Mouse (Mus musculus) forebrain, embryonic 15.5 days (tissue): ENCODE results near the gene Abraxas2. TPM values are rescaled to one million over a fixed set of nuclear protein-coding genes. Genes with fewer than 3 reads are reported as not detected.

Experiments
- ATAC-seq: fragments of 200-750 bp; cut with Nextera tagmentation; replicated peaks from 2 replicates; pipeline ENCODE4 v1.8.0; 2017; ENCODE audit warnings: mild to moderate bottlenecking, moderate TSS enrichment, moderate library complexity
- H3K27ac ChIP-seq: fragments of 300-500 bp; sonication (generic); replicated peaks from 2 replicates; pipeline ENCODE4 v1.5.1; 2015; ENCODE audit warnings: mild to moderate bottlenecking, inconsistent platforms
- H3K27me3 ChIP-seq: fragments of 300-500 bp; sonication (generic); 2 replicates; pipeline ENCODE4 v1.6.1; 2015; ENCODE audit warnings: inconsistent platforms
- H3K36me3 ChIP-seq: fragments of 300-500 bp; sonication (generic); 2 replicates; pipeline ENCODE4 v1.6.1; 2015; ENCODE audit warnings: mild to moderate bottlenecking, inconsistent platforms
- H3K4me1 ChIP-seq: fragments of 300-500 bp; sonication (generic); 2 replicates; pipeline ENCODE4 v1.6.1; 2015; ENCODE audit warnings: inconsistent platforms
- H3K4me2 ChIP-seq: fragments of 300-500 bp; sonication (generic); replicated peaks from 2 replicates; pipeline ENCODE4 v1.6.1; 2015; ENCODE audit warnings: mild to moderate bottlenecking, inconsistent platforms
- H3K4me3 ChIP-seq: fragments of 300-500 bp; sonication (generic); 2 replicates; pipeline ENCODE4 v1.5.1; 2015; ENCODE audit warnings: mild to moderate bottlenecking, inconsistent platforms
- H3K9ac ChIP-seq: fragments of 300-500 bp; sonication (generic); replicated peaks from 2 replicates; pipeline ENCODE4 v1.6.1; 2015; ENCODE audit warnings: mild to moderate bottlenecking, inconsistent platforms
- H3K9me3 ChIP-seq: fragments of 300-500 bp; sonication (generic); 2 replicates; pipeline ENCODE4 v1.6.1; 2016; ENCODE audit warnings: inconsistent platforms
- WGBS: fragments of 180-500 bp; shearing (Covaris S2); methylation state at CpG from one replicate; pipeline ENCODE4 v1.1.7; 2015; ENCODE audit warnings: mixed read lengths; 5-methylcytosine and 5-hydroxymethylcytosine counted together
- polyA plus RNA-seq: library from polyadenylated mRNA; unstranded; fragments of >200 nt; fragmentation: Nextera tagmentation; extraction: Ambion mirVana; gene quantifications from 2 replicates; pipeline ENCODE4 v1.2.1, GENCODE M21; 2015

Abraxas2 gene
- polyA plus RNA-seq, 1 experiment from 2014 or later = 42.6 TPM

DNA sequence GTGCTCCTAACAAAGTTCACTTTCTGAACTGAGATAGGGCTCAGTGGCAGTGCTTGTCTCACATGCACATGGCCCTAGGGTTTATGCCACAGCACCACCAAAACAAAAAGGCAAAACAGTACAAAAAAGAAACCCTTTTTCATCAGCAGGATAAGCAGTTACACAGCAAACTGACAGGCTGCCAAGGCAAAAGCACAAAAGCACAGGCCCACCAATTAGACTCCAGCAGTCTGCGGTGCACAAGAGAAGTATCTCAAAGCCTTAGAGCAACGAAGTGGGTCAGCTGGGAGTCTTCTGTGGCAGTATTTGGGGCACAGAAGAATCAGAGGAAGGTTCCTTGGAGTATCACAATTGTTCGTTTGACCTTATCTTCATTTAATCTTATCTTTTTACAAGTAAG, 38.3 kb upstream of the Abraxas2 start:
- WGBS = 24% methylated on average over 3 of the region's 3 CpGs
- Histone ChIP-seq H3K4me1 (peaks cover 19% of the 10 kb centered on the region), H3K27ac (peak overlapping the region; percentile 38; the same call in 1 of the 2 replicates), H3K27me3 (no peaks in the 10 kb centered on the region), H3K36me3 (peaks cover 8% of the 10 kb centered on the region), H3K4me2 (no peak overlapping the region), H3K9me3 (no peaks in the 10 kb centered on the region), H3K4me3 (no peak overlapping the region), H3K9ac (no peak overlapping the region)
- peak; percentile 43; the same call in 1 of the 2 replicates for ATAC-seq

GRCm38 (mm10) chr7:132823832-132824231, 35.2 kb upstream of the Abraxas2 start:
- Histone ChIP-seq H3K27me3 (no peaks in the 10 kb centered on the region), H3K4me2 (no peak overlapping the region), H3K4me1 (peaks cover 10% of the 10 kb centered on the region), H3K27ac (peak overlapping the region; percentile 19; the same call in 1 of the 2 replicates), H3K9me3 (no peaks in the 10 kb centered on the region), H3K9ac (no peak overlapping the region), H3K4me3 (no peak overlapping the region), H3K36me3 (peaks cover 25% of the 10 kb centered on the region)
- no peak for ATAC-seq

GRCm38 (mm10) chr7:132824346-132825022, 34.5 kb upstream of the Abraxas2 start:
- no peak overlapping the region for H3K9ac ChIP-seq
- H3K4me3 ChIP-seq = no peak overlapping the region
- H3K4me1 ChIP-seq = peaks cover 10% of the 10 kb centered on the region
- WGBS = 4% methylated on average over 1 of the region's 1 CpGs
- no peak overlapping the region for H3K4me2 ChIP-seq
- peaks cover 25% of the 10 kb centered on the region for H3K36me3 ChIP-seq
- 0 out of 2 replicates have a peak overlapping the region, but pooled peaks have one; percentile 8 for H3K27ac ChIP-seq
- ATAC-seq = no peak
- no peaks in the 10 kb centered on the region for H3K9me3 ChIP-seq
- no peaks in the 10 kb centered on the region for H3K27me3 ChIP-seq

DNA sequence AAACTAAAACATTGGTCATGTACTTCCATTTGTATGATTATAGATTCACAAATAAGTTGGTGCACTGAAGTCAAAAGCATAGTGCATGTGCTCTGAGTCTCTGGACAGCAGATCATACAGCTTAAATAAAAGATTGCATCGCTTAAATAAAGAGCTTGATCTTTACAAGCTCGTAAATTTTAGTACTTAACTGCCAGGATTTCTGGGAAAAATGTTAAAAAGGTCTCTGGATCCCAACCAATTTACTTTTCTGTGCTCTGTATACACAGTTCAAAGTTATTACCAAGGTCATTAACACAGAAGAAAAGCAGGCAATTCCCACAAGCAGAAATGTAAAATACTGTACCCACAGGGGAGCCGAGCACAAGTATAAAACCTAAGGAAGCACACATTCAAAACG, 28.1 kb upstream of the Abraxas2 start:
- WGBS = 35% methylated on average over 4 of the region's 4 CpGs
- Histone ChIP-seq H3K27me3 (no peaks in the 10 kb centered on the region), H3K4me2 (no peak overlapping the region), H3K27ac (no peak overlapping the region), H3K4me3 (no peak overlapping the region), H3K9me3 (no peaks in the 10 kb centered on the region), H3K4me1 (no peaks in the 10 kb centered on the region), H3K36me3 (peaks cover 42% of the 10 kb centered on the region), H3K9ac (no peak overlapping the region)
- no peak for ATAC-seq

- no peaks in the 10 kb centered on the region for H3K9me3 ChIP-seq
- no peak overlapping the region for H3K9ac ChIP-seq
- no peak overlapping the region for H3K27ac ChIP-seq
- ATAC-seq = no peak
- H3K4me2 ChIP-seq = no peak overlapping the region
- H3K27me3 ChIP-seq = no peaks in the 10 kb centered on the region
- H3K4me1 ChIP-seq = no peaks in the 10 kb centered on the region
- H3K4me3 ChIP-seq = no peak overlapping the region
- peaks cover 37% of the 10 kb centered on the region for H3K36me3 ChIP-seq
- 90% methylated on average over 5 of the region's 5 CpGs for WGBS
Measured at GRCm38 (mm10) chr7:132841287-132841686, 17.7 kb upstream of the Abraxas2 start.

DNA sequence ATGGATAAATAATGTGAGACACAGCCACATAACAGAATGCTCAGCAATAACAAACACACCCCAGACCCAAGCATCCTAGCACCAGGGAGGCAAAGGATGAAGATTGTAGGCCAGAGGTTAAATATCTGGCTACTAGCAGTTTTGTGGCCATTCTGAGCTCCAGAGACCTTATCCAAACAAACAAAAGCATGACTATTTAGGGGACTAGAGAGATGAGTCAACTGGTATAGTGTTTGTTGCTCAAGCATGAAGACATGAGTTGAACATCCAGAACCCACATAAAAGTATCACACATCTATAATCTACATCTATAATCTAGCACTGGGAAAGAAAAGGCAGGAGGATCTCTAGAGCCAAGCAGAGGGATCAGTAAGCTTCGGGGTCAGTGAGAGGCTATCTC, 16.6 kb upstream of the Abraxas2 start:
- Histone ChIP-seq H3K4me2 (no peak overlapping the region), H3K27ac (no peak overlapping the region), H3K27me3 (no peaks in the 10 kb centered on the region), H3K4me3 (no peak overlapping the region), H3K36me3 (peaks cover 41% of the 10 kb centered on the region), H3K4me1 (no peaks in the 10 kb centered on the region), H3K9ac (no peak overlapping the region), H3K9me3 (no peaks in the 10 kb centered on the region)
- 97% methylated on average over 1 of the region's 1 CpGs for WGBS
- ATAC-seq = no peak

DNA sequence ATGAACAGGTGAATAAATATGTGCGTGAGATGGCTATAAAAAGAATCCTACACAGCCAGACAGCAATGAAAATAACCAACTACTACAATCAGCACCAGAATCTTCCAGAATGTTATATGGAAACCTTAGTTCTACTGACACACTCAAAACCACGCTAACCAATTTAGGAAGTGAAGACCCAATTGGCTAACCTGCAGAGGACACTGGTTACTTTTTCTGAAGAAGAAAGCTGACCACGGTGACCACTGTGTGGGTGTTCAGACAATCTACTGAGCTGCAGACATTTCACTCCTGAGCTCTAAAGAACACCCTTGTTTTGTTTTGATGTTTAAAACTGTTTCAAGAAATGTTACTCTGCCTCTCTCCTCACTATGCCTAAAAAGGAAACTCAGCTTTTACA, 15.9 kb upstream of the Abraxas2 start:
- no peak for ATAC-seq
- H3K4me2 ChIP-seq = no peak overlapping the region
- no peaks in the 10 kb centered on the region for H3K27me3 ChIP-seq
- H3K36me3 ChIP-seq = peaks cover 46% of the 10 kb centered on the region
- H3K9ac ChIP-seq = no peak overlapping the region
- WGBS = 92% methylated on average over 3 of the region's 3 CpGs
- no peak overlapping the region for H3K27ac ChIP-seq
- H3K9me3 ChIP-seq = no peaks in the 10 kb centered on the region
- no peaks in the 10 kb centered on the region for H3K4me1 ChIP-seq
- no peak overlapping the region for H3K4me3 ChIP-seq

DNA sequence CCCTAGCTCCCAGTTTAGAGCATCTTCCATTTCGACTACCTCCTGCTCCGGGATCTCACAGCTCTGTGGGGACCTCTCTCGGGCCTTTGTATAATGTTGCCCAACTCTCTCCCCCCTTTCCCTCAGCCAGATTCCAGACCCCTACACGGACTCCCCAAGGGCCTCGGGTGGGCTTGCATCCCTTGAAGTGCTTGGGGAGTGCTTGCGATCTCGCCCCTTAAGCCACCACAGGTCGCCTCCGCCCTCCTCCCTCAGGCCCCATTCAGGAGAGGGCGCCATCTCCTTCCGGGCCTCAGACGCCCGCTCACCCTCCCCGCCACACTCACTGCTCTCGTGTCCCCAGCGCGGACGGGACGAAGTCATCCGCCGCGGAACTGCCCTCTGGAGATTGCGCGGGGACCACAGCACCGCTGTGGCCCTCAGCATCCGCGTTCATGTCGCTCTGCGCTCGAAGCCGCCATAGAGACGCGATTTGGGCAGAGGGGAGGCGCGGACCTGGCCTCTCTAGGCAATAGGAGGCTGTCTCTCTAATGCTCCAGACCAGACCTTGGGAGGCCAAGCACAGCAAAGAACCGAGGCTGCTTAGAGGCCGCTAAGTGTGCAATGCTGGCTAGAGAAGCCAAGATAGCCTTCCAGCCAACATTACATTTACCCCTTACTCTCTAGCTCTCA, 6.7 kb upstream of the Abraxas2 start, which contains the start of gene Eef1akmt2:
TSS of gene Eef1akmt2 (minus strand) at position 501 of the 672 bp plus-strand sequence.
- Histone ChIP-seq H3K27me3 (no peaks in the 10 kb centered on the region), H3K9me3 (no peaks in the 10 kb centered on the region), H3K27ac (peak within 1 kb of the TSS; percentile 98), H3K4me1 (peaks cover 19% of the 10 kb centered on the region), H3K36me3 (peaks cover 28% of the 10 kb centered on the region), H3K9ac (peak within 1 kb of the TSS; percentile 92), H3K4me3 (peak within 1 kb of the TSS; percentile 75), H3K4me2 (peak within 1 kb of the TSS; percentile 61)
- WGBS = under 1% methylated on average over 36 of the region's 37 CpGs
- peak; percentile 96 for ATAC-seq

DNA sequence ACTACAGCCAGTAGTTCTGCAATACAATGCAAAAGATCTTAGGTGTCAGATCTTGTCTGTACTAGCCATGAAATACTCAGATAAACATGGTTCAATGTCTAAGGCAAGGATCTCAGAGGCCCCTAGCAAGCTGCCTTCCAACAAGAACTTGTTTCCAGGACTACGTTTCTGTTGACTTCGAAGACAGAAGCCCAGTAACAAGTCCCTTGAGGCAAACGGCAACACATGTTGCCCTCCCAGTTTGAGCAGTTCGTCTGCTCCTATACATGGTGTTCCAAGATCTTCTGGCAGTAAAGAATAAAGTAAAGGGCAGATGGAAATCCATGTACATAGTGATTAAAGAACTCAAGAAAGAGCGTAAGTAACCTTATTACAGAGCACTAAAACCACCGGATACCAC, 5.7 kb upstream of the Abraxas2 start:
- Histone ChIP-seq H3K4me2 (no peak overlapping the region), H3K36me3 (peaks cover 19% of the 10 kb centered on the region), H3K9ac (no peak overlapping the region), H3K27me3 (no peaks in the 10 kb centered on the region), H3K9me3 (no peaks in the 10 kb centered on the region), H3K4me3 (no peak overlapping the region), H3K4me1 (peaks cover 19% of the 10 kb centered on the region), H3K27ac (no peak overlapping the region)
- ATAC-seq = no peak
- 73% methylated on average over 6 of the region's 6 CpGs for WGBS

- H3K27ac ChIP-seq = no peak overlapping the region
- no peak overlapping the region for H3K9ac ChIP-seq
- H3K4me2 ChIP-seq = no peak overlapping the region
- H3K36me3 ChIP-seq = peaks cover 13% of the 10 kb centered on the region
- peaks cover 24% of the 10 kb centered on the region for H3K4me1 ChIP-seq
- H3K9me3 ChIP-seq = no peaks in the 10 kb centered on the region
- H3K27me3 ChIP-seq = no peaks in the 10 kb centered on the region
- no peak for ATAC-seq
- 63% methylated on average over 4 of the region's 4 CpGs for WGBS
- no peak overlapping the region for H3K4me3 ChIP-seq
Measured at GRCm38 (mm10) chr7:132853946-132854345, 5.1 kb upstream of the Abraxas2 start.

DNA sequence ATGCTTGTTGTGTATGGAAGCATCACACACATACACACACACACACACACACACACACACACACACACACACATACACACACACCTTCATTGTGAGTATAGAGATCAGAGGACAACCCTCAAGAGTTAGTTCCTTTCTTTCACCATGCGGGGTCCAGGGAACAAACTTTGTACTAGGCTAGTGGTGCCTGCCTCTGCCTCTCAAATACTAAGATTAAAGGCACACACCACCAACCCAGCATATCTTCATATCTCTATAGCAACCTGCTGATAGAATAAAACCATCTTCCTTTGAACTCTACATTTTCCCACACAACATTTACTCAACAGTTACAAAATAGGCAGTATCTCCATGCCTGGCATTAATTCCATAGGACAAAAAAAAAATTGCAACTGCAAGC, 2.9 kb upstream of the Abraxas2 start:
- Histone ChIP-seq H3K27ac (no peak overlapping the region), H3K4me3 (no peak overlapping the region), H3K4me1 (peaks cover 29% of the 10 kb centered on the region), H3K36me3 (no peaks in the 10 kb centered on the region), H3K27me3 (no peaks in the 10 kb centered on the region), H3K9me3 (no peaks in the 10 kb centered on the region), H3K4me2 (no peak overlapping the region), H3K9ac (no peak overlapping the region)
- ATAC-seq = no peak
- WGBS = 75% methylated on average over 1 of the region's 1 CpGs

DNA sequence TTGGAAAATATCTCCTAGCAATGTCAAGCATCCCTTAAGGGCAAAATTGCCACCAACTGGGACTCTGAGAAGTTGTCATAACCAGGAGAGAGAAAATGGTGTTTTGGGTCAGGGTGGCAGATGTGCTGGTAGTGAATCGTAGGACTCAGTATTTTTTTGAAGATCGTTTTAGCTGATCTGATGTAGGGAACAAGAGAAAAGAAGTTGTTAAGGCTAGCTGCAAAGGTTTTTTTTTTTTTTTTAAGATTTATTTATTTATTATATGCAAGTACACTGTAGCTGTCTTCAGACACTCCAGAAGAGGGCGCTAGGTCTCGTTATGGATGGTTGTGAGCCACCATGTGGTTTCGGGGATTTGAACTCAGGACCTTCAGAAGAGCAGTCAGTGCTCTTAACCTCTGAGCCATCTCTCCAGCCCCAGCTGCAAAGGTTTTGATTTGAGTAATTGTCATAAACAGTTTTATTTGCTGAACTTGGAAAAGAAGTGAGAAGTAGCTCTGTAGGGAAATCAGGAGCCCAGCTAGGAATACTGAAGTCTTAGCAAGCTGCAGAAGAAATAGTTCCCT, 899 bp upstream of the Abraxas2 start:
- H3K4me2 ChIP-seq = no peak overlapping the region
- WGBS = 71% methylated on average over 5 of the region's 5 CpGs
- H3K4me3 ChIP-seq = no peak overlapping the region
- H3K9ac ChIP-seq = no peak overlapping the region
- H3K27ac ChIP-seq = no peak overlapping the region
- peaks cover 17% of the 10 kb centered on the region for H3K4me1 ChIP-seq
- H3K27me3 ChIP-seq = no peaks in the 10 kb centered on the region
- no peak for ATAC-seq
- no peaks in the 10 kb centered on the region for H3K9me3 ChIP-seq
- H3K36me3 ChIP-seq = no peaks in the 10 kb centered on the region
